Mouse (Mus musculus) midbrain, postnatal 0 days (tissue): ENCODE data around the gene Lztfl1. TPM values are rescaled to one million over a fixed set of nuclear protein-coding genes. Genes with fewer than 3 reads are reported as not detected.
"Not testable (repeated sequence)": the region's sequence is repeated elsewhere in the genome, so short reads cannot be mapped to it uniquely, and the experiment has no call there.

Source experiments
- ATAC-seq: fragments of 200-750 bp; cut with Nextera tagmentation; 2 replicates; pipeline ENCODE4 v1.8.0; 2017; ENCODE audit warnings: moderate number of reproducible peaks, mild to moderate bottlenecking, moderate TSS enrichment, moderate library complexity; ENCODE audit not compliant: low FRiP score
- DNase-seq: peaks from one replicate; pipeline ENCODE4 v3.0.0-alpha.2; 2015; ENCODE audit warnings: low spot score
- H3K27ac ChIP-seq: fragments of 300-500 bp; sonication (generic); 2 replicates; pipeline ENCODE4 v1.5.1; 2014; ENCODE audit warnings: low read depth, mild to moderate bottlenecking, low read length, mixed read lengths
- H3K27me3 ChIP-seq: fragments of 300-500 bp; sonication (generic); 2 replicates; pipeline ENCODE4 v1.6.1; 2014; ENCODE audit warnings: low read length, control low read depth, mixed read lengths; ENCODE audit not compliant: insufficient read depth
- H3K36me3 ChIP-seq: fragments of 300-500 bp; sonication (generic); 2 replicates; pipeline ENCODE4 v1.6.1; 2014; ENCODE audit warnings: low read length, control low read depth, mixed read lengths; ENCODE audit not compliant: insufficient read depth
- H3K4me1 ChIP-seq: fragments of 300-500 bp; sonication (generic); 2 replicates; pipeline ENCODE4 v1.6.1; 2014; ENCODE audit warnings: mild to moderate bottlenecking, control low read depth, antibody characterized with exemption, low read length, mixed read lengths; ENCODE audit not compliant: insufficient read depth
- H3K4me2 ChIP-seq: fragments of 300-500 bp; sonication (generic); 2 replicates; pipeline ENCODE4 v1.6.1; 2014; ENCODE audit warnings: low read depth, mild to moderate bottlenecking, low read length, mixed read lengths; ENCODE audit not compliant: poor library complexity, severe bottlenecking
- H3K4me3 ChIP-seq: fragments of 300-500 bp; sonication (generic); 2 replicates; pipeline ENCODE4 v1.5.1; 2014; ENCODE audit warnings: low read depth, mild to moderate bottlenecking, low read length, moderate library complexity
- H3K9ac ChIP-seq: fragments of 300-500 bp; sonication (generic); replicated peaks from 2 replicates; pipeline ENCODE4 v1.6.1; 2014; ENCODE audit warnings: mild to moderate bottlenecking, low read length, moderate library complexity, mixed read lengths; ENCODE audit not compliant: poor library complexity, severe bottlenecking
- H3K9me3 ChIP-seq: fragments of 300-500 bp; sonication (generic); 2 replicates; pipeline ENCODE4 v1.6.1; 2016; ENCODE audit warnings: low read length, control low read depth
- CTCF ChIP-seq: IDR thresholded peaks from 2 replicates; pipeline ENCODE4 v1.5.1; 2016; ENCODE audit warnings: antibody characterized with exemption, mild to moderate bottlenecking
- WGBS: fragments of 180-500 bp; shearing (Covaris S2); extraction: QIAGEN DNeasy Blood & Tissue Kit; methylation state at CpG from one replicate; pipeline ENCODE4 v1.1.7; 2014; 5-methylcytosine and 5-hydroxymethylcytosine counted together
- polyA plus RNA-seq: library from polyadenylated mRNA; unstranded; fragments of >200 nt; fragmentation: Nextera tagmentation; extraction: Ambion mirVana; gene quantifications from 2 replicates; pipeline ENCODE4 v1.2.1, GENCODE M21; 2015
- total RNA-seq: library from RNA; depleted of rRNA; stranded (reverse); fragments of >200 nt; gene quantifications from 2 replicates; pipeline ENCODE4 v1.2.3, GENCODE M21; 2014

Lztfl1 gene
- total and polyA plus RNA-seq, 2 experiments from 2014 or later = 35.4 to 47.3 TPM

DNA sequence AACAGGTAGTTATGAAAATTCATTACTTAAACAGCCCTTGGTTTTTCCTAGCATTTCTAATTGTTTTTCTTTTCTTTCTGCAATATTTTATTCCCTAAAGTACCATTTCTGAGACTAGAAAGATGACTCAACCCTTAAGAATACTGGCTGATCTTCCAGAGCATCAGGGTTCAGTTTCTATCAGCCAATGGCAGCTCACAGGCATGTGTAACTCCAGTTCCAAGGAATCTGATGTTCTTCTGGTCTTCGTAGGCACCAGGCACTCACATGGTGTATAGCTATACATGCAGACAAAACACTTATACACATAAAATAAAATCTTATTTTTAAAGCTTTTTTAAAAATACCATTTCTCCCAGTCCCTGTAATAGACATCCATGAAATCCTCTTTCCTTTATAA is 40.7 kb upstream of the Lztfl1 start:
- no peak overlapping the region for H3K27ac ChIP-seq
- H3K4me2 ChIP-seq = no peak overlapping the region
- no peak overlapping the region for H3K9ac ChIP-seq
- no peak overlapping the region for H3K4me3 ChIP-seq
- no peak for DNase-seq
- H3K27me3 ChIP-seq = no peaks in the 10 kb centered on the region
- ATAC-seq = no peak
- no peaks in the 10 kb centered on the region for H3K4me1 ChIP-seq
- H3K36me3 ChIP-seq = no peaks in the 10 kb centered on the region
- H3K9me3 ChIP-seq = no peaks in the 10 kb centered on the region
- 79% methylated on average over 1 of the region's 1 CpGs for WGBS
- TF ChIP-seq CTCF = no peak

DNA sequence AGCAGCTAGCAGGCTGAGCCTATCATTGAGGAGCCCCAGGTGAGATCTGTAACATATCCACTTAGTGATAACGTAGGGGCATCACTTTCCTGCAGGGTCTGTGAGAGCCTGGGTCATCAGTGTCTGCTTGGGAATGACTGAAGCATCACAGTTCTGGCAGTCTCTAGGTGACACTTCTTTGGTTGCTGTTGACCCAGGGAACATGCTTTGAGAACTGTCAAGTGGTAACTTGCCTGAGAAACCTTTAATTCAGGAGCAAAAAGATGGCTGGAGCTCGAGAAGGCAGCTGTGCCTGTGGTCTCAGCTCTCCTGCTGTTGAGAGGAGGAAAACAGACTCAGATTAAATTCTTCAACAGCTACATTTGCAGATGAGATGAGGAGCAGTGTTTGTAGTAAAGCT is 39.8 kb upstream of the Lztfl1 start:
- H3K9ac ChIP-seq = no peak overlapping the region
- TF ChIP-seq CTCF = no peak
- no peak overlapping the region for H3K27ac ChIP-seq
- H3K4me2 ChIP-seq = no peak overlapping the region
- ATAC-seq (no peak), DNase-seq (no peak)
- no peaks in the 10 kb centered on the region for H3K9me3 ChIP-seq
- no peaks in the 10 kb centered on the region for H3K36me3 ChIP-seq
- H3K4me1 ChIP-seq = no peaks in the 10 kb centered on the region
- no peak overlapping the region for H3K4me3 ChIP-seq
- H3K27me3 ChIP-seq = no peaks in the 10 kb centered on the region
- 66% methylated on average over 2 of the region's 2 CpGs for WGBS

DNA sequence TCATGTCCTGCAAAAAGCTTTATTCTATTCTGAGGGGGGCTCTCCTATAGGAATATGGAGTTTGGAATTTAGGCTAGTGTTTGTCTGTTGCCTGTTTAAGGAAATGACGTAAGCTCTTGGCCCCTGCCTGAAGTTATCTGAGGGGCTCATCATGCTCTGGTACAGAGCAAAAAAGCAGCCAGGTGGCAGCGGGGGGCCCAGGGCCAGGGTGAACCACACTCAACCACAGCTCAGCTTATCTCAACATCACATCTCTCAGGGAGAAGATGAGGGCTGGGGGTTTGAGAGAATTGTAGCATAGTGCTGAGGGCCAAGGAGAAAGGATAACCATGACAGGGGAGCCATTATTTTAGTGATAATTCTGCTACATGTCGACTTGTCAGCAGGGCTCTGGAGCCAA is 39.3 kb upstream of the Lztfl1 start:
- 84% methylated on average over 3 of the region's 3 CpGs for WGBS
- no peaks in the 10 kb centered on the region for H3K36me3 ChIP-seq
- TF ChIP-seq CTCF = no peak
- no peak overlapping the region for H3K27ac ChIP-seq
- no peak overlapping the region for H3K4me3 ChIP-seq
- no peak overlapping the region for H3K9ac ChIP-seq
- H3K4me1 ChIP-seq = no peaks in the 10 kb centered on the region
- no peaks in the 10 kb centered on the region for H3K9me3 ChIP-seq
- H3K27me3 ChIP-seq = no peaks in the 10 kb centered on the region
- ATAC-seq = no peak
- DNase-seq = no peak
- no peak overlapping the region for H3K4me2 ChIP-seq

DNA sequence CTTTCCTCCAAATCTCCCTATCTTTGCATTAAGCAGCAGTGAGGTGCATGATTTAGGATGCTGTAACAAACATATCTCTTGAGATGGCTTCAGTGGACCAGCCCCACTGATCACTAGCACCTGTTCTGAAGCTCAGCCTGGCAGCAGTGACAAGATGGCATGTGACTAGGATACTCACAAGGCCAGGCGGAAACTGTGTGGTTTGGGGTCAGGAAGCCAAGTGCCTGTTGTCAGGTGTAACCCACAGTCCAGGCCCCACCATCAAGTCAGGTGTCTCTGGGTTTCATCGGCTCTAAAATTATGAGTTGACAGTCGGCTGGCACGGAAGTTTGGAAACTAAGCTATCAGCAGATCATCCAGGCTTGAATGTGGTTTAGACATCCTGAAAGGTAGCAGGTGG is 36.8 kb upstream of the Lztfl1 start:
- no peak overlapping the region for H3K9ac ChIP-seq
- H3K27me3 ChIP-seq = no peaks in the 10 kb centered on the region
- H3K4me3 ChIP-seq = no peak overlapping the region
- no peaks in the 10 kb centered on the region for H3K9me3 ChIP-seq
- H3K36me3 ChIP-seq = no peaks in the 10 kb centered on the region
- no peak for TF ChIP-seq CTCF
- ATAC-seq (no peak), DNase-seq (no peak)
- no peak overlapping the region for H3K27ac ChIP-seq
- H3K4me1 ChIP-seq = no peaks in the 10 kb centered on the region
- 90% methylated on average over 4 of the region's 4 CpGs for WGBS
- no peak overlapping the region for H3K4me2 ChIP-seq

DNA sequence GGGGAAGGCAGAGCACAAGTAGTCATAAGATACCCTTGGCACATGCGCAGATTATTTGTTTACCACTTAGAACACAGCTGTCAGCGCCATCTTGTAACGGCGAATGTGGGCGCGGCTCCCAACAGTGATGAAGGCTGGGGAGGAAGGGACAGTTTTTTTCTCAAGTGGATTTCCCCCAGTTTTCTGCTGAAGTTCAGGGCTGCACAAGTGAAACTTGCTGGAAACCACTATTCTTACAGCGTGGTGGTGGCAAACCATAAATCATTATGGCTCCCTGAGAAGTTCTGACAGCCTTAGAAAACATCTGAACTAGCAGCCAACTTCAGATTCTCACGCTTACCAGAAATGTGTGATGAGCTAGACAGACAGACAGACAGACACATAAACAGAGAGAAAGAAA is 32.2 kb upstream of the Lztfl1 start:
- not testable (repeated sequence) for H3K9ac ChIP-seq, ATAC-seq, H3K27me3 ChIP-seq, DNase-seq, H3K4me3 ChIP-seq, H3K4me1 ChIP-seq, H3K27ac ChIP-seq, H3K4me2 ChIP-seq, H3K9me3 ChIP-seq, H3K36me3 ChIP-seq
- 95% methylated on average over 7 of the region's 8 CpGs for WGBS

DNA sequence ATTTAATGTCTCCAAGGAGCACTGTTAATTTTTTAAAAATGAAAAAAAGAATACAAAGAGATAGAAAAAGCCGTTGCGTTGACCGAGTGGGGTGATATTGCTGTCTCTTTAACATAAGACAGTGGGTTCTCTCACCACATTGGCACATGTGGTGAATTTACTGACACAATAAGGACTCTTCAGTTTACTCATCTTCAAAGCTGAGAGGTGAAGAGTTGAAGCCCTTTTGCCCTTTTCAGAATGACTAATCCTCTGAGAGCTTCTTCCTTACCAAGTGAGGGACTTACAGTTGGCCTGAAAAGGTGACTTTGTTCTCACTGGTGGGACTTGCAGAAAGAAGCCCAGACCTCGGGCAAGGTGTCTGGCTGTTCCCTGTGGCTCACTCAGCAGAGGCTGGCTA is 23.3 kb upstream of the Lztfl1 start:
- no peak for DNase-seq
- 89% methylated on average over 4 of the region's 4 CpGs for WGBS

More for the DNA sequence above, 23.3 kb upstream of the Lztfl1 start:
- Histone ChIP-seq H3K4me1 (no peaks in the 10 kb centered on the region), H3K36me3 (no peaks in the 10 kb centered on the region), H3K27me3 (no peaks in the 10 kb centered on the region), H3K4me2 (no peak overlapping the region), H3K9me3 (no peaks in the 10 kb centered on the region), H3K9ac (no peak overlapping the region), H3K27ac (no peak overlapping the region), H3K4me3 (no peak overlapping the region)
- no peak for TF ChIP-seq CTCF
- no peak for ATAC-seq
